Mouse (Mus musculus) thymus, adult 2 months (tissue): ENCODE measurements around the gene Ostn. TPM values are rescaled to one million over a fixed set of nuclear protein-coding genes. Genes with fewer than 3 reads are reported as not detected.

Experiments
- DNase-seq: peaks from one replicate; pipeline ENCODE4 v3.0.0; 2021
- H3K27ac ChIP-seq: fragments of 200-500 bp; 2 replicates; pipeline ENCODE4 v1.5.1; 2012; ENCODE audit warnings: low read length, control low read depth; ENCODE audit not compliant: control insufficient read depth, insufficient read depth
- H3K27me3 ChIP-seq: fragments of 200-500 bp; 2 replicates; pipeline ENCODE4 v1.6.1; 2012; ENCODE audit warnings: mild to moderate bottlenecking, low read length, moderate library complexity, mixed read lengths; ENCODE audit not compliant: control insufficient read depth, insufficient read depth
- H3K36me3 ChIP-seq: fragments of 200-500 bp; 2 replicates; pipeline ENCODE4 v1.6.1; 2012; ENCODE audit warnings: mild to moderate bottlenecking, low read length, moderate library complexity; ENCODE audit not compliant: control insufficient read depth, insufficient read depth
- H3K4me1 ChIP-seq: fragments of 200-500 bp; replicated peaks from 2 replicates; pipeline ENCODE4 v1.6.1; 2012; ENCODE audit warnings: low read length; ENCODE audit not compliant: control insufficient read depth, insufficient read depth
- H3K4me3 ChIP-seq: fragments of 200-500 bp; 2 replicates; pipeline ENCODE4 v1.5.1; 2012; ENCODE audit warnings: mild to moderate bottlenecking, low read length, control low read depth, moderate library complexity; ENCODE audit not compliant: control insufficient read depth, insufficient read depth
- CTCF ChIP-seq: fragments of 200-500 bp; IDR thresholded peaks from 2 replicates; pipeline ENCODE4 v1.5.1; 2012; ENCODE audit warnings: mild to moderate bottlenecking, control low read depth, low read length, moderate library complexity, borderline replicate concordance; ENCODE audit not compliant: control insufficient read depth, poor library complexity, insufficient read depth; ENCODE audit errors: extremely low read depth
- POLR2A ChIP-seq: fragments of 200-500 bp; IDR thresholded peaks from 2 replicates; pipeline ENCODE4 v1.6.1; 2012; ENCODE audit warnings: mild to moderate bottlenecking, low read length, control low read depth, moderate library complexity; ENCODE audit not compliant: control insufficient read depth, poor library complexity, insufficient read depth; ENCODE audit errors: extremely low read depth
- WGBS: fragments of 180-500 bp; shearing (Covaris S2); methylation state at CpG from one replicate; pipeline ENCODE4 v1.1.7; 2018; 5-methylcytosine and 5-hydroxymethylcytosine counted together
- polyA plus RNA-seq: library from polyadenylated mRNA; depleted of rRNA; stranded (reverse); fragments of >200 nt; gene quantifications from 2 replicates; pipeline ENCODE4 v1.2.3, GENCODE M21; 2012

Gene Ostn
- polyA plus RNA-seq, 1 experiment, result not detected

DNA sequence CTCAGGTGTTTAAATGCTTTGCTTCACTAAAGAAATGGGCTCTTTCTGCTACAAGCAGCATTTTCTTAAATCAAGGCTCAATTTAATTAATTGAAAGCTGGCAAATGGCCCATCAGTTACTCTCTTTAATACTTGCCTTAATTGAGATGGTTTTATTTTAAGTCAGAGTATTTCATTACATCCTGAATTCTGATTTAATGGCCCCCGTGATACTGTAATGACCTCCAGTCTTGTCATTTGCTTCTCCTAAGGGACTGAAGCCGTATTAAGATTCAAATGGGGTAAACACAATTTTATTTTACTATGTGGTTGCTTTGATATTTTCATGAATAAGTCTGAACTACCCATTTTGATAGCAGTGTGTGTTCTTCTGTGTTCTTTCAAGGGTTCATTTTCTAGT, 63.4 kb downstream of the Ostn start:
- no peaks in the 10 kb centered on the region for H3K4me1 ChIP-seq

DNA sequence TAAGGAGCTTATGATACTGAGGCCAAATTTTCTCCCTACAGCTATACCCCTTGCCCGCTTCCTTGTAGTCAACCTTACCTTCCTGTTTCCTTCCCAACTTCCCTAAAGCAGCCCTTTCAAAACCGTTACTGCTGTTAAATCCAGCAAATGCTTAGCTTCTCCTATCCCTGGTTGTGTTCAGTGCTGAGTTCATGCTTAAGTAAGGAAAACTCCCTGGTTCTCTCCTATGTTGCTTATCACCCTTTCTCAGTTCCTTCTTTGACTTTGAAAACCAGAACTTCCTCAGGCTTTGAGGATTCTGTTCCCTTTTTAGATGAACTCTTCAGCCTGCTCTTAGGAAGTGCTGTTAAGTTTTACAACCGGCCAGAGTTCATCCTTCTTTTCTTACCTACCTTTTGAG, 66.8 kb downstream of the Ostn start:
- WGBS, result 23% methylated on average over 3 of the region's 3 CpGs
- H3K36me3 ChIP-seq, result no peaks in the 10 kb centered on the region
- DNase-seq, result no peak

More for the DNA sequence above, 63.4 kb downstream of the Ostn start:
- 88% methylated on average over 2 of the region's 2 CpGs for WGBS
- DNase-seq, result no peak
- no peak overlapping the region for H3K4me3 ChIP-seq
- no peaks in the 10 kb centered on the region for H3K27me3 ChIP-seq
- no peaks in the 10 kb centered on the region for H3K36me3 ChIP-seq
- TF ChIP-seq POLR2A (no peak), CTCF (no peak)
- H3K27ac ChIP-seq, result no peak overlapping the region

DNA sequence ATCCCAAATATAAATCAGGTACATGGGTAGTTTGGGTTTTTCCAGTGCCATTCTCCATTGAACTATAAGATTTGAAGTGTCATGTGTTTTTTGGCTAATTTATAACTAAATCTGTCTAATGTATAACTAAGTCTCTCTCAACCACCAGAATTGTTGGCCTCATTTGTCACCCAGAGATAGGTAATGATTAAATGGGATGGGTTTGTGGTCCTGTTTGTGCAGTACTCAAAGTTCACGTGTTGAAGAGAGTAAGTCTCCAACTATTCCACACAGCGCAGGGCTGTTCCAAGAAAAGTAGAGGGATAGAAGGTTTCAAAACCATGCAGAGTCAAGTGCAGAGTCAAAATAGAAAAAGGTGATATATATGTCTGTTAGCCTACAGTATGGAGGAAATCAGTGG, 68.0 kb downstream of the Ostn start:
- no peak for TF ChIP-seq POLR2A
- no peak for TF ChIP-seq CTCF
- no peak for DNase-seq
- Histone ChIP-seq H3K36me3 (no peaks in the 10 kb centered on the region), H3K4me3 (no peak overlapping the region), H3K4me1 (no peaks in the 10 kb centered on the region), H3K27ac (no peak overlapping the region), H3K27me3 (no peaks in the 10 kb centered on the region)
- 93% methylated on average over 2 of the region's 2 CpGs for WGBS

More for the DNA sequence above, 66.8 kb downstream of the Ostn start:
- H3K4me1 ChIP-seq, result no peaks in the 10 kb centered on the region
- TF ChIP-seq CTCF, result no peak
- TF ChIP-seq POLR2A, result no peak
- H3K27me3 ChIP-seq, result no peaks in the 10 kb centered on the region
- no peak overlapping the region for H3K27ac ChIP-seq
- no peak overlapping the region for H3K4me3 ChIP-seq

DNA sequence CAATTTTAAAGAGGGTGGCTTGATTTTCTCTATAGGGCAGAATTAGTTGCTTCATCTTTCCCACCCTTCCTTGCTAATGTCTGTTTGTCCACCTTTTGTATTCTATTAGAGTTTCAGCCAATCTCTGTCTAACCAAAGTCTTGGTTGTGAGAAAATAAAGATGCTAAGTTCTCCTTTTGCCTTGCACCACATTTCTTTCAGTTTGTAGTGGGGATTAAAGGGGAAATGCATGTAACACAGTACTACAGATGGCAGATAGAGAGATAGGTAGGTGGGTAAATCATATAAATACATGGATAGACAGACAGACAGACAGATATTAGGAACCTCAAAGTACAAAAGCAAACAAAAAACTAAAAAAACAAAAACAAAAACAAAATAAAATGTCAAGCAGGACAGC, 69.3 kb downstream of the Ostn start:
- no peak overlapping the region for H3K4me3 ChIP-seq
- DNase-seq, result no peak
- H3K36me3 ChIP-seq, result no peaks in the 10 kb centered on the region
- TF ChIP-seq CTCF (no peak), POLR2A (no peak)
- H3K27me3 ChIP-seq, result no peaks in the 10 kb centered on the region
- no peaks in the 10 kb centered on the region for H3K4me1 ChIP-seq
- H3K27ac ChIP-seq, result no peak overlapping the region

DNA sequence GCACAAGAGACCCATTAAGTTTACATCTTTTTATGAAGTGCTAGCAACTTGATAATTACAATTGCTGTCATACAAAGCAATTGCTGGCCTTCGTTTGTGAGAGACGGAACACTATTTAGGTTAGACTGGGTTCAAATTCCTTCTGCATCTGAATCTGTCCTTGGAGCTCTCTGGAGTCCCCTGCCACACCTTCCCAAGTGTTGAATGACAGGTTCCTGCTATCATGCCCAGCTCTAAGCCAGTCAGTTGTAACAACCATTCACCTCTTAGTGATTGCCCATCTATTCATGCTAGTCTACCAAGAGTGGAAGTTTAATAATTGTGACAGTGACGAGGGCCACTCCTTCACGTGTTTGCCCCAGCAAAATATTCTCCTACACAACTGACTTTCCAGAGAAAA, 74.9 kb downstream of the Ostn start:
- WGBS, result 94% methylated on average over 4 of the region's 4 CpGs
- no peak for DNase-seq
- no peak overlapping the region for H3K27ac ChIP-seq
- no peaks in the 10 kb centered on the region for H3K27me3 ChIP-seq
- no peak overlapping the region for H3K4me3 ChIP-seq
- no peaks in the 10 kb centered on the region for H3K4me1 ChIP-seq
- no peaks in the 10 kb centered on the region for H3K36me3 ChIP-seq
- TF ChIP-seq POLR2A (no peak), CTCF (no peak)

DNA sequence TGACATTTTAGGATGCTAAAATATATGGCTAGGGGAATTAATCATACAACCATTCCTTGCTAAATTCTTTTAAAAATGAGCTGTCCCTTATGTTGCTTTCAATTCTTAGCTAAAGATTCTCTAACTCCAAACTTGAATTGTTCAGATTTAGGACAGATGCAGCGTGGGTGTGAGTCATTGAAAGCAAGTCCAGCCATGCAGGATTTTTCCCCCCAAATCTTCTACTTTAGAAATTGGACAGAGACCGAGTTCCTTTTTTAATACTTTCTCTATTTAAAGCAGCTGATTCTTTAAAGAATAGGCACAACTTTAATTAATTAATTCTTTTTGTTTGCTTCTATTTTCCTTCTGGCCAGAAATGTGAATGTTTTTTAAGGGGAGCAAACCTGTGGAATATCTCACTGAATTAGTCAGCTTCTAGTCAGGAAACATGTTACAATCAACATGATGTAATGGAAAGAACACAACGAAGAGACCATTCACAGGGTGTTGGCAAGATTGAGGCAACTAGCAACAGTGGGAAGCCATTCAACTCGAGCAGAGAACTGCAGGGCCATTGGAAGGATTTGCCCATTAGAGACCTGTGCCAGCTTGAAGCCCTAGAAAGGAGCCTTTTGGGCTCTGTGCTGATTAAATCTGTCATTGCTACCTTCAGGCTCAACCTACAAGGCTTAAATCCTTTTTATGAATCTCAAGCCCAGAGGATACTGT, 77.8 kb downstream of the Ostn start:
- DNase-seq, result no peak
- Histone ChIP-seq H3K36me3 (no peaks in the 10 kb centered on the region), H3K4me3 (no peak overlapping the region), H3K27ac (no peak overlapping the region), H3K27me3 (no peaks in the 10 kb centered on the region), H3K4me1 (peaks cover 5% of the 10 kb centered on the region; the same call in 1 of the 2 replicates)
- WGBS, result 86% methylated on average over 4 of the region's 4 CpGs
- TF ChIP-seq CTCF (no peak), POLR2A (no peak)

DNA sequence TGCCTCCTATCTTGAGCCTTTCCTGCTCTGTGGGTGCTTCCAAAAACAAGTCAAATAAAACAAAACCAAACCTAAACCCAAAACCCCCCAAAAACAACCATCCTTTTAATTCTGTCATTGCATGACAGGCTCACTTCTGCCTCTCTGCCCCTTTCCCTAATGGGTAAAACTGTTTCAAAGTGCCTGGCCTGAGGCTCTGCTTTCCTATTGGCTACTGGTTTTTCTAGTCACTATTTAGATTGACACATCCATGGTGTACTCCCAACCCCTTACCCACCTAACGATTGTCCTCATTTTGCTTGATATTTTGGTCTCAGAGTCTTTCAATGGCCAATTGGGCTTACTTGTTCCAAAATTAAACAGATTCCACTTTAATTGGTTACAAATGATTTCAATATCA, 78.4 kb downstream of the Ostn start:
- H3K27ac ChIP-seq, result no peak overlapping the region
- TF ChIP-seq POLR2A, result no peak
- TF ChIP-seq CTCF, result no peak
- peaks cover 5% of the 10 kb centered on the region; the same call in 1 of the 2 replicates for H3K4me1 ChIP-seq
- 97% methylated on average over 1 of the region's 1 CpGs for WGBS
- no peak for DNase-seq
- no peak overlapping the region for H3K4me3 ChIP-seq
- H3K36me3 ChIP-seq, result no peaks in the 10 kb centered on the region
- H3K27me3 ChIP-seq, result no peaks in the 10 kb centered on the region
